Mouse (Mus musculus) heart, postnatal 36 days (tissue): Measurements from ENCODE around the gene Limch1. TPM values are rescaled to one million over a fixed set of nuclear protein-coding genes. Genes with fewer than 3 reads are reported as not detected.

Experiments used
- DNase-seq, 2 experiments: peaks; one replicate each; pipeline ENCODE4 v3.0.0; 2021 to 2022
- intact Hi-C: fragments of 180-260 bp; cut with DNase I; formaldehyde crosslinking; loops from one replicate; pipeline ENCODE4 v1.15.1; 2025
- total RNA-seq, 2 experiments: library from RNA; stranded (reverse); gene quantifications; 2 replicates each; pipeline ENCODE4 v1.2.3; 2021

Gene Limch1
- total RNA-seq, 2 experiments from 2014 or later = 238 to 297 TPM

DNA sequence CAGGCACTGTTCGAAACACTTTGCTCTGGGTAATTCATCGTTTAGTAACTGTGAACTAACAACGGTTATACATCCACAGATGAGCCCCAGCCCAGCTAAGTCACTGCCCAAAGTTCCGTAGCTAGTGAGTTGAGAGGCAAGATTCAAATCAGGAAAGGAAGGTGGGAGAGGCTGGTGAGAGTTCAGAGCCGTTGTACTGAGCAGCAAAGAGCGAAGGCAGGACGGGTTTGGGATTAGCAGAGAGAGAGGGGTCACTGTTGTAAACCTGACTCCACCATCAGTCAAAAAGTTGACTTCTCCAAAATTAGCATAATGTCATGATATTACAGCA, 251.9 kb downstream of the Limch1 start:
- no peak for DNase-seq
- intact Hi-C loops = loop anchor here (5.0 kb wide), 2 partner anchors 285 to 300 kb away; no protein-coding TSS in a partner anchor

DNA sequence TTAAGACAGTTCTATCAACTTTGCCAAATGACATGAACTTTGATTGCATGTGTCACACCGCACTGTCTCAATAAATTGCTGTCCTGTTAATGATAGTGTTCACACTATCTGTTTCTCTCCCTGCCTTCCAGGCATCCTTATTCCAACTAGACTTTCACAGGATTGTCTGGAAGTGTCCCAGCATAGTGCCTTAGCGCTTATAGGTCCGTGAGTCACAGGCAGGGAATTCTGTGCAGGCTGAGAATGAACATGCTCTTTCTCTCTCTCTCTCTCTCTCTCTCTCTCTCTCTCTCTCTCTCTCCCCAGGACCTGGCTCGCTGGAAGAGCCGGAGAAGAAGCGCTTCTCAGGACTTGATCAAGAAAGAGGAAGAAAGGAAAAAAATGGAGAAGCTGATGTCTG, 252.7 kb downstream of the Limch1 start:
- intact Hi-C loops = loop anchor here (5.0 kb wide), 2 partner anchors 286 to 301 kb away; no protein-coding TSS in a partner anchor
- no peak for DNase-seq

DNA sequence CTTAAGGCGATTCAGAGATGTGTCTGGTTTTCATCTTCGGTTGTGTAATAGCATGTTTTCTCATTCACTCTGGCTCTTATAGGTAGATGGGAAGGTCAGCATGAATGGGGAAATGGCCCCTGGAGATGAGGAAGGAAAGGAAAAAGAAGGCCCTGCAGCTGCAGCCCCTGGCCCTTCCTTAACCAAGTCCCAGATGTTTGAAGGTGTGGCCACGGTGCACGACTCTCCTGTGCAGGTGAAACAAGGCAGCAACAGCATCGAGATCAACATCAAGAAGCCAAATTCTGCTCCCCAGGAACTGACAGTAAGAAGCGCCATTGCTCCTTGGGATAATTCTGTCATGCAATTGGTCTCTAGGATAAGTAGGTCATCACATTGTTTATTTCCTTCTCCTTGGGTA, 256.7 kb downstream of the Limch1 start:
- intact Hi-C loops = no loop called here
- no peak for DNase-seq

DNA sequence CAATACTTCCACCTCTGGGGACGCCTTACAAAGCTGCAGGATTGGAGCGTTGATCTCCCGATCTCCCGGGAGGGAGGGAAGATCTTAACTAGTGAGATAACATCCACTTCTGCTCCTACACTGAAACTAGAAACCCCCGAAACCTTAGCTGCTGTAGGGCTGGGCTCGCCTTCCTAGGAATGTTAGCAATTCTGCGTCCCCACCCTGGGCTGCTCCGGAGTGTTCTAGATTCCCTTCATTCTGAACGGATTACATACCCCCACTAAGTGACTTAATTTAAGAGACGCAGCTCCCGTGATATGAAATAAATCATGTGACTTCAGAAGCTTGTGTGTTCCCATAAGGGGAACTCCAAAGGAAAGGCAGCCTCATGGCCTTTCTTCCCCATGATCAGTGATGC, 259.0 kb downstream of the Limch1 start:
- intact Hi-C loops = no loop called here

DNA sequence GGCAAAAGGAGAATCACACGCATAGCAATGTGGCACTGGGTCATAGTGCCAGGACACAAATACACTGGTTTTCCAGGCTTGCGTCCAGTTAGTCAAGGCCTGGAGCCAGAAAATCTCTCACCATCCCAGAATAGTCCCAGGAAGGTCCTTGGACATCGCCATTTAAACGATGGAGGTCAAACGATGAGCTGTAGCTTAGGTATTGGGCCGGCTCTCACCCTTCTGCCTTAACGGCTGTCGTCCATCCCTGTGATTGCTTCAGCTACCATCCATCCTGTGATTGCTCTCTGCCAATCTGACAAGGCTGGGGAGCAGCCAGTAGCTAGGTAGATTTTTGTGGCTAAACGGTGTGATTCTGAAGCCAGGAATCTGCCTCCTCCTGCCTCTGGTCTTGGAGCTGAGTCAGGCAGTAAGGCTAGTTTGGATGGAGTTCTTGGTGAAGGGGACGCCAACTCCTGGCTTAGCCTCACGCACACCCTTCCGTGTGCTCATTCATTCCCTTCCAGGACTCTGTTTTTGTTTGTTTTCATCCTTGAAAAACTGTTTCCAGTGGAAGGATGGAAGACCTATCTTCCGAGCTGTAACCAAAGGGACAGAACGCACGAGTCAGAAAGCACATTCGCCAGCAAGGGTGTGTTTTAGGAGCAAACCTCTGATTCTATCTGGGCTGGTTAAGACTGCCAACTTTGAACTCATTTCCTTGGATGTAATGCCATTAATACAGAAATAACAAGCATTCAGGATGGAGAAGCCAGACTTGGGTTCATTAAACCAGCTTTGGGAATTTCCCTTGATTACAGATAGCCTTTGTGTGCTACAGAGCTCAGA, 265.6 kb downstream of the Limch1 start:
- peak; percentile 58 to 66 for DNase-seq
- intact Hi-C loops = loop anchor here (2.0 to 10.0 kb wide), 2 partner anchors 308 to 616 kb away; no protein-coding TSS in a partner anchor

More for the DNA sequence above, 259.0 kb downstream of the Limch1 start:
- DNase-seq = no peak

DNA sequence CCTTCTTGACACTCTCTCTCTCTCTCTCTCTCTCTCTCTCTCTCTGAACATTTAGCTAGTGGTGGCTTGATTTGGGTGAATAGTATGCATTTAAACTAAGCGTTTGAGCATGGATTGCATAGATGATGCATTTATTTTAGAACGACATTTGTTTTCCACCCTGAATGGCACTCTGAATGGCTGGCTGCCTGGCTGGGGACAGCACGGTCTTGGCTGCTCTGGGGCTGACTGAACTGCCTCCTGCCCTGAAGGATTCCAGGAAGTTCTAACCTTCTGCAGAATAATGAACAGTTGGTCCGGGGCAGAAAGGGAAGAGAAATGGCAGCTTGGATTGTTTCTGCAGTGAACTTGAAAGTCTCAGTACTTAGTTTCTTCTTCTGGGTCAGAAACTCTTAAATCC, 266.4 kb downstream of the Limch1 start:
- DNase-seq = no peak
- intact Hi-C loops = loop anchor here (2.0 to 10.0 kb wide), 2 partner anchors 309 to 617 kb away; no protein-coding TSS in a partner anchor

DNA sequence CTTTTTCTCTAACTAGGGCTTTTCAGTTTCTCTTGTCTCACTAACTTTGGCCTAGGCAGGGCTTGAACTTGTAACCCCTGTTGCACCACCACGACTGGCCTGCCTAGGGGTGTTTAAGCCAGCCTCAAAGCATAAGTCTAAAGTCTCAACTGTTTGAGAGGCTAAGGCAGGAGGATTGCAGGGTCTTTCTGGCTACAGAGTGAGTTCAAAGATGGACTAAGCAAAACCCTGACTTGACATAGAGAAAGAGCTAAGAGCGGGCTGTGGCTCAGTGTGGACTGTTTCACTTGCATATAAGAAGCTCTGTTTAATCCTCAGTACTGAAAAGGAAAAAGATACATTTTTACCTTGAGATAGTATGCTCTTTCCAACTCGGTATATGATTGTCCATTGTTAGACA, 268.3 kb downstream of the Limch1 start:
- intact Hi-C loops = loop anchor here (10.0 kb wide), 1 partner anchor 619 kb away; no protein-coding TSS in a partner anchor

DNA sequence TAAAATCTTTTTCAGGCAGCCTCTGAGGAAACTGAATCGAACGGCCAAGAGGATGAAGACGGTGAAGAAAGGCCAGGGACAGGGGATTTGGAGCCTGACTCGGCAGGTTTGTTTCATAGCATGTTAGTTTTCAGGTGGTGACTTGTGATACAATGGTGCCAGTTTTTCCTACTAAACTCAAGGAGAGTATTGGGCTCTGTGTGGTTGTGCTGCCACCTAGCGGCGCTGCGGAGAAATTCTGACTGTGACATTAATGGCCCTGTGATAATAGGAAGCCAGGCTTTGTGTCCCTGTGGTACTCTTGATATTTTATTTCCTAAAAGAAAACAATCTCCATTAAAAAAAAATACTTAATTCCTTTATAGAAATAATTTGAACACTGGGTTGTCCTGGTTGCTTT, 270.8 kb downstream of the Limch1 start:
- intact Hi-C loops = loop anchor here (1.0 to 10.0 kb wide), 3 partner anchors 306 to 622 kb away; no protein-coding TSS in a partner anchor
- peak; percentile 77 to 83 for DNase-seq

More for the DNA sequence above, 268.3 kb downstream of the Limch1 start:
- no peak for DNase-seq

DNA sequence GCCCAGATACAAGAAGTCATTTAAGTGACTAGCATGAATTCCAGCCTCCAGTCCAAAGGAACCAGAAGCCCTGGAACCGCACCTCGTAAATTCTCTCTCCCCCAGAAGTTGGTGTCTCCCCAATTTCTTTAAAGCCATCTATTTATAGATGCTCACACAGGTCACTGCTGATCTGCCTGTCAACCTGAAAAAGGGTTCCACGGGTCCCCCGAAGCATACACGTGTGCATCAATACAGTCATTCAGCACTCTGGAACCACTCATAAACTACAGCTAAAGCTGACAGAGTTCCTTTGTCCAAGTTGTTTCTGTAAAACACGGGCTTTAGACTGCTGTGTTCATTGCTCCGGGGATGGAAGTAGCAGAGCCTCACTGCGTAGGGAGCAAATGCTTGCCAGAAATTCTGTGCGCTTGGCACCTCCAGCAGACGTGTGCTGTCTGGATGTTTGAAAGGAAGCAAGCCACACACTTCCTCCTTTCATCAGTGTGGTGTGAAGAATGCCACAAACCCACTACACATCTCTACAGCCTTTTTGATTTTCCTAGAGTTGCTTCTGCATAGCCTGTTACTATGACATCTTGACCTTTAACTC, 278.9 kb downstream of the Limch1 start:
- intact Hi-C loops = no loop called here
- DNase-seq = no peak

DNA sequence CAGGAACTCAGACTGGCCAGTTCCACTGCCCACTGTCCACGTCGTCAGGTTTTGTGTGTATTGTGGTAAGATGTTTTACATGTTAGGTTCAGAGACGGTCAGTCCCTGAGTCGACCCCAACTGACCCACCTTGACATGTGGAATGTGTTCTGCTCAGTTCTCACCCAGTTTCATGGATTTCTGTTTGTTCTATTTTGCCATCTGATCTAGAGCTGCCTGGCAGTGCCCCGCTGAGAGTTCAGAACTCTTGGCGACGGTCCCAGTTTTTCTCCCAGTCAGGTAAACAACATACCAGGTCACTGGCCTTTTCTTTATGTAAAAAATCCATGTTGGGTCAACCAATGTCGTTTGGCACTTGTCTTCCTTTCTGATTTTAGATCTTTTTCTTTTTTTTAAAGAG, 279.5 kb downstream of the Limch1 start:
- intact Hi-C loops = no loop called here
- DNase-seq = no peak

DNA sequence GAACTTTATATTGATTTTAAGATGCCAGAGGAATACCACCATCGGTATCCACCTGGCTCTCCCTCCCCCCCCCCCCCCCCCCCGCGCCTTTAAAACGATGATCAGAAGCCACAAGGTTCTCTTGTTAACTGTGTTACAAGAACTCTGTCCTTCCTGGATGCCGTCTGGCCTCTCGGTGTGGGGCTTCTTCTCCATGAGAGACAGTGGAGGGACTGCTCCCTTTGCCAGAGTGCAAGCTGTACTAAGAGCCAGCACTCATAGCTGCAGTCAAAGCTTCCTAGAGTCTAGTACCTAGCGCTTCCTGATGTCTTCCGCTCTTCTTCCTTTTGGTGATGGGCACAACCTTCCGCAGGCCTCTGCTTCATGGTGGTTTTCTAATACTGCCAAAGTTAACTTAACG, 280.0 kb downstream of the Limch1 start:
- intact Hi-C loops = no loop called here
- no peak for DNase-seq

DNA sequence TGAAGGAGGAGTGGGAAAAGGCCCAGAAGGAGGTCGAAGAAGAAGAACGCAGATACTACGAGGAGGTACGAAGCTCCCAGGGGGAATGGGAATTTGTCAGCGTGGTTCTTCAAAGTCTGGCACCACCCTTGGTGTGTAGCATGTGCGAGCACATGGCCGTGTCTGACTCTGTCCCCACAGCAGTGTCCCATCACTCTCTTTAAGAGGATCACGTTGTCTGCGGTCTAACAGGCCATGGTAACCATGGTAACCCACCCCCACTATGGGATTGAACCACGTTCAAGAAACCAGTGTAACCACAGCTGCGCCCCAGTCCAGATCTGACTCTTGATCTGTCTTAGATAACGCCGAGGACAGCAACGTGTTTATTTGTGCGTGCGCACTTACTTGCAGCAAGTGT, 283.2 kb downstream of the Limch1 start:
- intact Hi-C loops = no loop called here
- DNase-seq = no peak

DNA sequence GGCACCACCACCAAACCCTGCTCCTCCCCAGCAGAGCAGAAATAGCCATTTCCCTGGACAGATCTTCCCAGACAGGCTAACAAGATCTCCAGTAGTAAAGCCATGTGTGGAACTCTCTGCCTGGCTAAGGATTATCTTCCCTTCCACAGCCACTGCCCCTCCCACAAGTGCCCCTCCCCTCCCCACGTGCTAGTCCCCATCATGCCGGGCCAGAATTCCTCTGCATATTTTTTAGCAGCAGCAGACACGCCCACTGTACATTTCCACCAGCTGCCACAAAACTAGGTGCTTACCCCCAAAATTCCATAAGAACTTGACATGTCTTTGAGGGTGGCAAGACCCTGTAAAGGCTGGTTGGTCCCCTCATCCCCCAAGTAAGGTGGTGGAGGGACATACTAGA, 284.3 kb downstream of the Limch1 start:
- no peak for DNase-seq
- intact Hi-C loops = no loop called here

DNA sequence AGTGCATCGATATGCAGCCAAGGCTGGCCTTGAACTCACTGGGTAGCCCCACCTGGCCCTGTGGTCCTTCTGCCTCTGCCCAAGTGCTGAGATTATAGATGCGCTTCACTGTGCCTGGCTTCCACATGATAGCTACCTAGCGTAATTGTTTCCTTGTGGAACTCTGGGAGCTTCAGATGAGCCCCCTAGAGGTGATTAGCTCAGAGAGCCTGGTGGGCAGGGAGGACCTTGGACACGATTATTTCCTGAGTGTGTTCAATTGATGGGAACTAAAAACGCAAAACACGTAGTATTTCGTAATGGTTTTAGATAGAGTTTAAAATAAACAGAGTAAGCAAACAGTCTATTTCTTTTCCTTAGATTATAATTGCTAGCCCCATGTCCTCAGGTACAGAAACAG, 287.0 kb downstream of the Limch1 start:
- DNase-seq = no peak
- intact Hi-C loops = no loop called here

DNA sequence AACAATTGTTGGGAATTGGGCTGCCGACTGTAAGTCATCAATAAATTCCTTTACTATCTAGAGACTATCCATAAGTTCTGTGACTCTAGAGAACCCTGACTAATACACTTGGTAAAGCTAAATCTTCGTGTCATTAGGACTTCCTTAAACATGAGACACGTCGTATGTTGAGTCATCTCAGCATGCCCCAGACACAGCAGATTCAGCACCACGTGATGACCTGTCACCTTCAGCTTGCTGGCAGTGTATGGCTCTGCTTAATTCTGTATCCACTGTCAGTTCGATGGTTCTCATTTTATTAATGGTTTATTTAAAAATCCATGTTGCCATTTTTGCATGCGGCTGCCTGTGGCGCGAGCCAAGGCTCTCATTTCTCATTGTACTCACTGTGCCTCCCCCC, 298.3 kb downstream of the Limch1 start:
- no peak for DNase-seq
- intact Hi-C loops = no loop called here

DNA sequence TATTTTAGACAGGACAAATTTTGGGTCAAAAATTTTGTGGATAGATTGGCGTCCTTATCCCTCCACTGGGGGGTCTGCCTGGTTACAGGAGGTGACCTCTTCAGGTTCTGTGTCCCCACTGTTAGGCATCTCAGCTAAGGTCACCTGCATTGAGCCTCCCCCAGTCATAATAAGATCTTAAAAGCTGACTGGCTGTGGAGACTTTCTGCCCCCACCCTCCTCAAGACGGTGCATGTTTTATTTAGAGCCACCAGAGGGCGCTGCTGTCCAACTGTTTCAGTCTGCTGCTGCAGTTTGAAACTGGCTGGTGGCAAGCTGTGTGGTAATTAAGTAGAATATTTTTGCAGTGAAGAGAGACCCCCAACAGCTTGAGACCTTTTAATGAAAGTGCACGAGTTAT, 302.4 kb downstream of the Limch1 start:
- DNase-seq = peak in 1 of 2 experiments; percentile 40

DNA sequence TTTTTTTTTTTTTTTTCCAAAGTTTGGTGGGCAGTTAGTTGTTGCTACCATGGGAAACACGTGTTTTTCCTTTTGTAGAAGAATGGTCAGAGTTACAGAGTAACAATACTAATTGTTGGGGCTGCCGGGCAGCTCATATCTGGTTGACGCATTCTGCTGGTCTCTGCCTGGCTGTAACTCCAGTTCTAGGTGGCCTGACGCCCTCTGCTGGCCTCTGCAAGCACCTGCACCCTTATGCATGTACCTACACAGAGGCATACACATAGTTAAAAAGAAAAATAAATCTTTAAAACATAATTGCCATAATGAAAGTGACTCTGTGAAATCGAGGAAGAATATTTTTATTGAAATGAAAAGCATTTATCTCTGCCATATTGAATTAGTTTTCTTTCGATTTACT, 312.2 kb downstream of the Limch1 start:
- intact Hi-C loops = no loop called here
- no peak for DNase-seq

More for the DNA sequence above, 302.4 kb downstream of the Limch1 start:
- intact Hi-C loops = loop anchor here (1.0 kb wide), 1 partner anchor 184 kb away; no protein-coding TSS in a partner anchor

DNA sequence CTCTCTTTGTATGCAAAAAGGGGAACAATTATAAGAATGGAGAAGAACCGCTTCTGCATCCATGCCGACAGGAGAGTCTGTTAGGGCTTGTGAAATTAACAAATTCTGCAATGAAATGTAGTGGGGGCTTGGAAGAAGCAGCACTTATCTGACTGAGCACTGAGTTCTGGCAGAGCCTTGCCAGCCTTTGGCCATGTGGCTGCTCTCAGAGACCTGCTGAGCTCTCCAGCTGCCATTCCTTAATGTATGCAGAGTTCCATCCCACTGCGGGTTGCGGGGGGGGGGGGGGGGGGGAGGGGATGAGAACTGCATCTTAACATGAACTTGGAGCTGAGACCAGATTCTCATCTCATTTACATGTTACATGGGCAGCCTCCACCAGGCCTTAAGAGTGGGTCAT, 314.9 kb downstream of the Limch1 start:
- intact Hi-C loops = no loop called here
- no peak for DNase-seq

DNA sequence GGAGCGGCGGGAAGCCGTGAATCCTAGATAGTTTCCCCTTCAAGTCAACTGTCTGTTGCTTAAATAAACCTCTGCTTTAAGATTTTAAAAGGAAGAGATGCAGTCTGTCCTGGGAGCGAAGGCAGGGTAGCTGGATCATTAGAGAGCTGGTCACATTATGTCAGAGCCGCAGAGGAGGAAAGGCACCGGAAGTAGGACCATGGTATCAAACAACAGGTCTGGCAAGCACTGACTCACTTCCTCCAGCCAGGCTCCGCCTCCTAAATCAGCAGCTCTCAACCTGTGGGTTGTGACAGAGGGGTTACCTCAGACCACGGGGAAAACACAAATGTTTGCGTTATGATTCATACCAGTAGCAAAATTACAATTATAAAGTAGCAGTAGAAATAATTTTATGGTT, 318.0 kb downstream of the Limch1 start:
- intact Hi-C loops = no loop called here
- DNase-seq = no peak

DNA sequence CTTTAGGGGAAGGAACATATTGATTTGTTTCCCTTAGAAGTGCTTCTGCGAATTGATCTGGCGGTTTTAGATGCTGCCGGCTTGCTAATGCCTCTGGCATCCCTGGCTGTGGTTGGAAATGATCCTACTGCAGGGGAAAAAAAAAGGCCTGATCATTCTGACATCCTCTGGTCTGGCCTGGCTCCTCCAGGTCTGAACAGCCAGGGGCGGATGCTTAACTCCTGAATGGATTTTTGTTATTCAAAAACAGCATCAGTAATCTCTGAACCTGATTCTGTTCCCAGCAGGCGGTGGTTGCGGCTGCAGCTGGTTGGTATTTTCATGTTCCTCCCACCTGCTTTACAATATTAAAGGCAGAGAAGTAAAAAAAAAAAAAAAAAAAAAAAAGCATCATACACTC, 337.5 kb downstream of the Limch1 start:
- no peak for DNase-seq
- intact Hi-C loops = no loop called here

DNA sequence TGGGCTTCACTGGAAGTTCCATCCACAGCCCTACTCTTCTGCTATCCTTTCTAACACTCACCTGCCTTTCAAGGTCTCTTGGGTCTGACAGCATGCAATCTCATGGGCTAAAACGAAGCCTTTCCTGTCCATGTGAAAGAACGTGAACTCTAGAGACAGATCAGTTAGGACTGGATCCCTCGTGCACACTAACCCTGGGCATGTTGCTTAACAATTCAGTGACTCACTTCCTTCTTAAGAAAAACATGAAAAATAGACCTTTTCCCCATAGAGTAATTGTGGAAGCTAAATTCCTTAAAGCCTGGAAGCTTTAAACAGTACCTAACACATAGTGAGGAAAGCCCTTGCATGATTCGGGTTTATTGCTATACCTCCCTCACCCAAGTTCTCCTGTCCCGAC, 345.2 kb downstream of the Limch1 start:
- DNase-seq = no peak
- intact Hi-C loops = no loop called here

DNA sequence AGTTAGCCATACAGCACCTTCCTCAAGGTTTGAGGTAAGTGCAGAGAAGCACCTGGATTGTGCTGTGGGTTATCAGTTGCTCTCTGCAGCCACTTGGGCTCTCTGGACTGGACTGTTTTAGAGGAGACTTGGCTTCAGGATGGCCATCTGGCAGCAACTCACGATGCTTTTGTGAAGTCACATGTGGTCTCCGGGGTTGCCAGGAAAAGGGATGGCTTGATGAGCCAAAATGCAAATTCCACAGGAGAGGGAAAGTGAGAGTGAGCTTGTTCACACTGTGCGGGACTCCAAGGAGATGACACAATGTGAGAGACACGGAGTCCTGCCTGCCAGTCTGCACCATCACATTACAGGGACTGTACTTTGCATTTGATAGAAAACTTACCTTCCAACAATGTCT, 346.1 kb downstream of the Limch1 start:
- intact Hi-C loops = no loop called here

More for the DNA sequence above, 346.1 kb downstream of the Limch1 start:
- DNase-seq = no peak
